Mouse (Mus musculus): ENCODE results near the gene Dhrs2.

DNA sequence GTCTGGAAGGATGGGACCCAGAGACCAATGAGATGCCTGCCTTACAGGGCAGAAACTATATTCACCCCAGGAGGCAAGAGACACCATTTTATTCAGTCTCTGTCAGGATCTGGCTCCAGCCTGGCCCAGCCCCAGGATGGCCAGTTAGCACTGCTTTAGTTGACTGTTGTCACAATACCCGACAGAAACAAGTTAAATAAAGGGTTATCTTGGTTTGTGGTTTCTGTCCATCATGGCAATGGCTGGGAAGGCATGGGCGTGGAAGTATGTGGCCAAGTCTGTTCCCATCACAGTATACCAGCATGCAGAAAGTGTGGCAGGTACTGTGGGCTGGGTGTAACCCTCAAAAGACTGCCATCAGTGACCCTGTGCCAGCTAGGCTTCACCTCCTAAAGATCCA, 14.9 kb downstream of the Dhrs2 start:
- TF ChIP-seq CTCF (IDR thresholded peaks at IDR 0.05; ENCODE audit: control insufficient read depth, insufficient read depth, insufficient replicate concordance, low read depth, low read length) (no peak), POLR2A (IDR thresholded peaks at IDR 0.05; ENCODE audit: control insufficient read depth, low read depth, low read length) (no peak)

Data from testis, adult 2 months (tissue).